Mouse (Mus musculus) lung, adult 2 months (tissue): ENCODE measurements around the gene Tead3.

ENCODE experiments used
- CTCF ChIP-seq: fragments of 200-500 bp; IDR thresholded peaks from 2 replicates; pipeline ENCODE4 v1.5.1; 2011; ENCODE audit warnings: mild to moderate bottlenecking, low read length, control low read depth; ENCODE audit not compliant: insufficient read depth
- POLR2A ChIP-seq: fragments of 200-500 bp; IDR thresholded peaks from 2 replicates; pipeline ENCODE4 v1.6.1; 2011; ENCODE audit warnings: low read depth, mild to moderate bottlenecking, control low read depth, low read length, borderline replicate concordance; ENCODE audit errors: extremely low read depth

DNA sequence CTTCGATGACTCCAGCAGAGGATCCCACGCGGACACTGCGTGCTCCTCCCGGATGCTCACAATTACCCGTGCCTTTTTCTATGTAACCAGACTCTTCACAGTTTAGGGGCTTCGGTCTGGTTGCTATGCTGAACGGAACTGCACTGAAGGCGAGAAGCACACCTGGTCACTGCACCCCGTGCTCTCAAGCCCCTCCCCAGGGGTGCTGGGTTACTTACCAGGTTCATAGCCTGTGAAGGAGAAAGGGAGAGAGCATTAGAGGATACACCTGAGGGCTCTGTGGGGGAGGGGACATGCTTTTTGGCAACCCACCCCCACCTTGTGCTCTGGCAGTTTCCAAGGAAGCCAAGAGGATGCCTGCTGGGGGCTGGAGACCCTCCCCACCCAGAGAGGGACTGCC lies 15.3 kb downstream of the Tead3 start:
- no peak for TF ChIP-seq CTCF
- no peak for TF ChIP-seq POLR2A
